Mouse (Mus musculus) cerebellum, postnatal 36 days (tissue): Measurements from ENCODE around the gene Gm13696.
"Not testable (repeated sequence)": the region's sequence is repeated elsewhere in the genome, so short reads cannot be mapped to it uniquely, and the experiment has no call there.

Experiments used
- DNase-seq, 2 experiments: peaks; one replicate each; pipeline ENCODE4 v3.0.0; 2021 to 2022; ENCODE audit warnings: mixed read lengths in 2 of 2

Gm13696 gene

DNA sequence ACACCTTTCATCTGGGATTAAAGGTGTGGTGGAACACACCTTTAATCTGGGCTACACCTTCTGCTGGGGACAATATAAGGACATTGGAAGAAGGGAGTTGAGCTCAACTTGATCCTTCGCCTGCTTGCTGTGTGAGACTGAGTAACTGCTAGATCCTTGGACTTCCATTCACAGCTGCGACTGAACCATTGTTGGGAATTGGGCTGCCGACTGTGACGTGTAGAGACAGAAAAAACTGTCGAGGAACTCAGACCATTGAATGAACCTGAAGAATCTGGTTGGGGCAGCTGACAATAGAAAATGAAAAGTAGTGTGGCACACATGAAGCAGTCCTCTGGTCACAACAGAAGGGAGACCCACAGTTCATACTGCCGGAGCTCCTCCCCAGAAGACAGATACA, at the start of gene Gm13696:
Gene Gm13696, plus strand, starts transcription at position 301 of the 400 bp plus-strand sequence.
- not testable (repeated sequence) for DNase-seq

DNA sequence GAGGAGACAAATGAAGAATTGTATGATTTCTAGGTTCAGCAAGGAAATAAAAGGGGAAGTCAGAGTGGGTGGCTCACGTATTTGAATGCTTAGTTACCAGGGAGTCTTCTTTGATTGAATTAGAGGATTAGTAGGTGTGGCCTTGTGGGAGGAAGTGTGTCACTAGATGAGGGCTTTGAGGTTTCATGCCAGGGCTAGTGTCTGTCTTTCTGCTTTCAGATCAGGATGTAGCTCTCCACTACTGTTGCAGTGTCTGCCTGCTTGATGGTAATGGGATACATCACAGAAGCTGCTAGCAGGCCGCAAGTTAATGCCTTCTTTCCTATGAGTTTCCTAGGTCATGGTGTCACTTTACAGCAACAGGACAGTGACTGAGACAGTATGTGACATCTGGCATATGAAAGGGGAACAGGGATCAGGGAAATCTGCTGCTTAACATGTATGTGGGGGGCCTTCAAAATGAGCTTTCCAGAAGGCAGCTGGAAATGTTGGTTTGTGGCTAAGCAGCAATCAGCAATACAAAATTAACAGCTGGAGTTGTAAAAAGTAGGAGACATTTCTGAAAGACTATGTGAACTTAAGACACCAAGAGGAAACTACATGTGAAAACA, 43.3 kb upstream of the Gm13696 start:
- DNase-seq = no peak

GRCm38 (mm10) chr2:83940931-83941361, 32.0 kb upstream of the Gm13696 start, which contains the start of gene Zswim2:
TSS of gene Zswim2 (minus strand) at chr2:83941228.
- peak; percentile 58 to 59 for DNase-seq

DNA sequence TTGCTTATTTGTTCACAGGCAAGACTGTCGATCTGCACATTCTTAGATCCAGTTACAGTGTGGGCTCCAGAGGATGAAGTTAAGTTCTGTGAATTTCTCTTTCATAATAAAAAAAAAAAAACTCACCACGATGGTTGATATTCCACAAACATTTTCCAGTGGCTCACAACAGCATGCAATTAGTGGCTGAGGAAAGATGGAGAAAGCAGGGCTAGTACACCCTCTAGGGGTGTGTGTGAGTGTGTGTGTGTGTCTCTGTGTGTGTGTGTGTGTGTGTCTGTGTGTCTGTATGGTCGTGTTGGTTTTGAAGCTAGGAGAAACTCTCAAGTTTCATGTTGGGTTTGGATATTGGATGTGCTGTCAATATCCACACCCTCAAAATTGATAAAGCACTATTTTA, 31.5 kb upstream of the Gm13696 start:
- no peak for DNase-seq

DNA sequence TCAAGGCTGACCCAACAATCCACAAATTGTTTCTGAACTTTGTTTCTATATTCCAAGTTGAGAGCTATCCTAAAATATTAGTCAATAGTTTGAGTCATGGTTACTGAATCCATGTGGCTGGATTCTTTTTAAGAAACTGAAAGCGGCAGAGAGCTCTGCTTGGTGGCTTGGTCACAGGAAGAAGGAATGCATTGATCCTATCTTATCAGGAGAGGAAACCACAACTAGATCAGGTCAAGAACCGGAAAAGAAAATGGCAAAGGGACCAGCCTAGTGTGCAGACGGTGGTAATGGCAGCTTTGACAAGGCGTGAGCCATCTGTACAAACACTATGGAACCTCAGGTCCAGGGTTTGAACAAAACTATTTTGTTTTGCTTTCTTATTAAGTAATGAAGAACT, 31.1 kb upstream of the Gm13696 start:
- no peak for DNase-seq

DNA sequence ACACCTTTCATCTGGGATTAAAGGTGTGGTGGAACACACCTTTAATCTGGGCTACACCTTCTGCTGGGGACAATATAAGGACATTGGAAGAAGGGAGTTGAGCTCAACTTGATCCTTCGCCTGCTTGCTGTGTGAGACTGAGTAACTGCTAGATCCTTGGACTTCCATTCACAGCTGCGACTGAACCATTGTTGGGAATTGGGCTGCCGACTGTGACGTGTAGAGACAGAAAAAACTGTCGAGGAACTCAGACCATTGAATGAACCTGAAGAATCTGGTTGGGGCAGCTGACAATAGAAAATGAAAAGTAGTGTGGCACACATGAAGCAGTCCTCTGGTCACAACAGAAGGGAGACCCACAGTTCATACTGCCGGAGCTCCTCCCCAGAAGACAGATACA, 17.5 kb upstream of the Gm13696 start, which contains the start of gene Gm13698:
Gene Gm13698, plus strand, starts transcription at position 301 of the 400 bp plus-strand sequence.
- DNase-seq = not testable (repeated sequence)

- DNase-seq = not testable (repeated sequence)
Measured at GRCm38 (mm10) chr2:83961203-83961602, 11.7 kb upstream of the Gm13696 start, which contains the start of gene Gm13693. TSS of gene Gm13693 (plus strand) at chr2:83961503.

DNA sequence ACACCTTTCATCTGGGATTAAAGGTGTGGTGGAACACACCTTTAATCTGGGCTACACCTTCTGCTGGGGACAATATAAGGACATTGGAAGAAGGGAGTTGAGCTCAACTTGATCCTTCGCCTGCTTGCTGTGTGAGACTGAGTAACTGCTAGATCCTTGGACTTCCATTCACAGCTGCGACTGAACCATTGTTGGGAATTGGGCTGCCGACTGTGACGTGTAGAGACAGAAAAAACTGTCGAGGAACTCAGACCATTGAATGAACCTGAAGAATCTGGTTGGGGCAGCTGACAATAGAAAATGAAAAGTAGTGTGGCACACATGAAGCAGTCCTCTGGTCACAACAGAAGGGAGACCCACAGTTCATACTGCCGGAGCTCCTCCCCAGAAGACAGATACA, 5.9 kb upstream of the Gm13696 start, which contains the start of gene Gm13695:
Gene Gm13695, plus strand, starts transcription at position 301 of the 400 bp plus-strand sequence.
- DNase-seq = not testable (repeated sequence)

DNA sequence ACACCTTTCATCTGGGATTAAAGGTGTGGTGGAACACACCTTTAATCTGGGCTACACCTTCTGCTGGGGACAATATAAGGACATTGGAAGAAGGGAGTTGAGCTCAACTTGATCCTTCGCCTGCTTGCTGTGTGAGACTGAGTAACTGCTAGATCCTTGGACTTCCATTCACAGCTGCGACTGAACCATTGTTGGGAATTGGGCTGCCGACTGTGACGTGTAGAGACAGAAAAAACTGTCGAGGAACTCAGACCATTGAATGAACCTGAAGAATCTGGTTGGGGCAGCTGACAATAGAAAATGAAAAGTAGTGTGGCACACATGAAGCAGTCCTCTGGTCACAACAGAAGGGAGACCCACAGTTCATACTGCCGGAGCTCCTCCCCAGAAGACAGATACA, 5.7 kb downstream of the Gm13696 start, which contains the start of gene Gm13694:
Gene Gm13694, plus strand, starts transcription at position 301 of the 400 bp plus-strand sequence.
- not testable (repeated sequence) for DNase-seq

GRCm38 (mm10) chr2:83984443-83984842, 11.5 kb downstream of the Gm13696 start, which contains the start of gene Gm13697:
TSS of gene Gm13697 (plus strand) at chr2:83984743.
- not testable (repeated sequence) for DNase-seq

DNA sequence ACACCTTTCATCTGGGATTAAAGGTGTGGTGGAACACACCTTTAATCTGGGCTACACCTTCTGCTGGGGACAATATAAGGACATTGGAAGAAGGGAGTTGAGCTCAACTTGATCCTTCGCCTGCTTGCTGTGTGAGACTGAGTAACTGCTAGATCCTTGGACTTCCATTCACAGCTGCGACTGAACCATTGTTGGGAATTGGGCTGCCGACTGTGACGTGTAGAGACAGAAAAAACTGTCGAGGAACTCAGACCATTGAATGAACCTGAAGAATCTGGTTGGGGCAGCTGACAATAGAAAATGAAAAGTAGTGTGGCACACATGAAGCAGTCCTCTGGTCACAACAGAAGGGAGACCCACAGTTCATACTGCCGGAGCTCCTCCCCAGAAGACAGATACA, 17.3 kb downstream of the Gm13696 start, which contains the start of gene Gm13691:
Gene Gm13691, plus strand, starts transcription at position 301 of the 400 bp plus-strand sequence.
- not testable (repeated sequence) for DNase-seq

DNA sequence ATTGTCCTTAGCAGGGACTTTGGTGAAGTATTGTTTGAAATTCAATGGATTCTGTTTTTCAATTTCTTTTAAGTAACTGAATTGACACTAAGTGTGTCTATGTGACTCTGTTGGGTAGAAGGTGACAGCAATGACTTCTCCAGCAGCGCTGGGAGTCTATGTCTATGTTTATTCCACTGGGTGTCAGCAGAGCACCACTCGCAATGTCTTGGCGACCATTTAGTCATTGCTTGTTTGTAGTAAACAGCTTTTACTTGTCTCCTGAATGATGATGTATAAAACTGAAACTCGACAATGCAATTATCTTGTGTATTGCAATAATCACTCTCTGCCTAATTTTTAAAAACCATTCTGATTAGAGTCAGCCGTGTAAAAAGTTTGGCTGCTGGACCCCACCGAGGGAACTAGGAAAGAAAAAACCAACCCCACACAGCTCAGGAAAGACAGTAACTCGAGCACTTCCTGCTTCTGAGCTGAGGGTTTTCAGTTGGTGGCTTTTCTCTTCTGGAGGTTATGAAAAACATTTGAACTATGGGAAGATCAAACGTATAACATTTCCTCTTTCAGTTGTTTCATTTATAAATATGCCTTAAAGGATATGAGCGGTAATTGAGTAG, 20.8 kb downstream of the Gm13696 start:
- DNase-seq = not testable (repeated sequence)

DNA sequence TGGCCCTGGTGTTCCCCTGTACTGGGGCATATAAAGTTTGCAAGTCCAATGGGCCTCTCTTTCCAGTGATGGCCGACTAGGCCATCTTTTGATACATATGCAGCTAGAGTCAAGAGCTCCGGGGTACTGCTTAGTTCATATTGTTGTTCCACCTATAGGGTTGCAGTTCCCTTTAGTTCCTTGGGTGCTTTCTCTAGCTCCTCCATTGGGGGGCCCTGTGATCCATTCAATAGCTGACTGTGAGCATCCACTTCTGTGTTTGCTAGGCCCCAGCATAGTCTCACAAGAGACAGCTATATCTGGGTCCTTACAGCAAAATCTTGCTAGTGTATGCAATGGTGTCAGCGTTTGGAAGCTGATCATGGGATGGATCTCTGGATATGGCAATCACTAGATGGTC, 21.6 kb downstream of the Gm13696 start:
- DNase-seq = not testable (repeated sequence)

- DNase-seq = no peak
Measured at GRCm38 (mm10) chr2:84008913-84009312, 36.0 kb downstream of the Gm13696 start.

GRCm38 (mm10) chr2:84009818-84010217, 36.9 kb downstream of the Gm13696 start:
- no peak for DNase-seq

DNA sequence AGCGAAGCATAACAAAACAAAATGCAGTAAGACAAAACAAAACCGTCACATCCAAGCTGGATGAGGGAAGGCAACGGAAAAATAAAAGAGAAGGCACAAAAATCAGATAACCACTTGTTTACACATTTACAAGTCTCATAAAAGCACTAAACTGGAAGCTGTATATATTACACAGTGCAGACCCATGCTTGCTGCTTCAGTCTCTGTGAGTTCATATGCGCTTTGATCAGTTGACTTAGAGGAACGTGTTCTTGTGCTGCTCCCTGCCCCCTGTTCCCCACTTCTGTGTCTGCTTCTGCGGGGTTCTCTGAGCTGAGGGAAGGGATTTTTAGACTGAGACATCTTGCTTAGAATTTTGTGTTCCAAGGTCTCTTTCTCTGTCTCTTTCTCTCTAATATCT, 41.6 kb downstream of the Gm13696 start:
- DNase-seq = no peak

- not testable (repeated sequence) for DNase-seq
Measured at GRCm38 (mm10) chr2:84016291-84016690, 43.4 kb downstream of the Gm13696 start.

- no peak for DNase-seq
Measured at GRCm38 (mm10) chr2:84018330-84018729, 45.4 kb downstream of the Gm13696 start.

DNA sequence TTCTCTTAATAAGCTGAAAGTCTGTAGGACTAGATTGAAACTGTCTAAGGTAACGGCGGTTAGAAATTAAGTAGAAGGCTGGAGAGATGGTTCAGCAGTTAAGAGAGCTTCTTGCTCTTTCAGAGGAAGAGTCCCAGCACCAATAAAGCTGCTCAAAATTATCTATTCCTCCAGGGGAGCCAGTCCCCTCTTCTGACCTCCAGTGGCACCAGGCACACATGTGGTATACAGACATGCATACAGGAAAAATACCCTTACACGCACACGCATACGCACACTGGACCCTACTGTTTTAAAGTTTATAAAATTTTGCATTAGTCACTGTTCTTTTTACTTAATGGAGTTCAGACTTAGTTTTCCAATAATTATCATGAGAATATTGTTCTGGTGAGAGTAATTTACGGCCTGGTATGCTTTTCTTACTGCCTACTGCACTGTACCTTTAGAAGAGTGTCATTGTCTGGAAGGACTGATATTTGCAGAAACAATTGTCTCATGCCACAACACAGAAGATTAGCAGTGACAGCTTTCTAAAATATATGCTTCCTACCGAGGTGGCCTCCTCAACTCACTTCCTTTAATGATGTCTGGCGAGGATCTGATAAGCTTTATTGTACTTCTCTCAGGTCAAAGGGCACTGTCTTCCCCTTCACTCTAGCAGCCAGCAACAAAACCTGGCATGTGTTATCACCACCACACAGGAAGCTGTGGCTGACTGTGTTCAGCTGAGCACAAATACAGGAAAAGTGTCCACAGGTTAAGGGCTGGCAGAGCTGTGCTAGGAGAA, 46.8 kb downstream of the Gm13696 start:
- no peak for DNase-seq

GRCm38 (mm10) chr2:84021930-84022329, 49.0 kb downstream of the Gm13696 start:
- no peak for DNase-seq

DNA sequence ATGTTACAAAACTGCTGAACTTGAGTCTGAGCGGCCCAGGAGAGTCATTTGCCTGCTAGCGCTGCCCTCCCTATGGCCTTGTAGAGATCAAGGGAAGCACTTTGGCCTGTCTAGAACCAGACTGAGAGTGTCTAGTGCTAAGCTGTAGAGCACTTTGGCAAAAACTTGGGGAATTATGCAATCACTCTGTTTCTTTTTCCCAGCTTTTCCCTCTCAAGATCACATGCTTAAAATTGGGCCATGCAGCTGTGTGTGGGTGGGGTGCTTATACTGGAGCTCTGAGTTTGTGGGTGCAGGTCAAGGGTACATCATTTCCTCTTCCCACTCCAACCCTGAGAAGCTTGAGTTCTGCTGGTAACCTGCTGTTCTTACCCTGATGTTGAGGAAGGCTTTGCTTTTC, 50.0 kb downstream of the Gm13696 start:
- DNase-seq = no peak

GRCm38 (mm10) chr2:84023319-84023718, 50.4 kb downstream of the Gm13696 start:
- no peak for DNase-seq
